Mouse (Mus musculus) c-Kit-negative CD71-positive TER-119-positive erythroid progenitor cells, embryonic 14.5 days (primary cell): ENCODE data around the gene Wfdc17.
A peak's percentile ranks its signal among the peaks of the same experiment; 100 is the strongest.

Source experiments
- DNase-seq: peaks from one replicate; pipeline ENCODE4 v3.0.0-alpha.2; 2013; ENCODE audit warnings: low read depth, low spot score

Gene Wfdc17

GRCm38 (mm10) chr11:83740443-83740991 lies 36.7 kb downstream of the Wfdc17 start:
- no peak for DNase-seq

GRCm38 (mm10) chr11:83741841-83742240 lies 38.0 kb downstream of the Wfdc17 start:
- no peak for DNase-seq

GRCm38 (mm10) chr11:83742731-83743355 lies 39.1 kb downstream of the Wfdc17 start:
- no peak for DNase-seq

- no peak for DNase-seq
Observed at GRCm38 (mm10) chr11:83743525-83743924, 39.7 kb downstream of the Wfdc17 start.

- no peak for DNase-seq
Observed at GRCm38 (mm10) chr11:83746152-83746551, 42.4 kb downstream of the Wfdc17 start.

GRCm38 (mm10) chr11:83746681-83747080 lies 42.9 kb downstream of the Wfdc17 start, which contains the start of gene Wfdc21:
Gene Wfdc21 (plus strand): TSS chr11:83746940.
- DNase-seq: no peak

GRCm38 (mm10) chr11:83747376-83748265 lies 43.8 kb downstream of the Wfdc17 start:
- no peak for DNase-seq

- peak; percentile 72 for DNase-seq
Observed at GRCm38 (mm10) chr11:83753581-83754181, 49.9 kb downstream of the Wfdc17 start, which contains the start of gene Heatr6. Gene Heatr6 (plus strand): TSS chr11:83753696.

- no peak for DNase-seq
Observed at GRCm38 (mm10) chr11:83754227-83754626, 50.4 kb downstream of the Wfdc17 start.
